Mouse (Mus musculus) lung, embryonic 16.5 days (tissue): Measurements from ENCODE around the gene Hemgn. TPM values are rescaled to one million over a fixed set of nuclear protein-coding genes. Genes with fewer than 3 reads are reported as not detected.

ENCODE experiments used
- ATAC-seq: fragments of 200-750 bp; cut with Nextera tagmentation; 2 replicates; pipeline ENCODE4 v1.8.0; 2017; ENCODE audit warnings: low read depth, mild to moderate bottlenecking, moderate library complexity
- H3K27ac ChIP-seq: fragments of 300-500 bp; sonication (generic); 2 replicates; pipeline ENCODE4 v1.5.1; 2014; ENCODE audit warnings: mild to moderate bottlenecking, control low read depth, low read length
- H3K27me3 ChIP-seq: fragments of 300-500 bp; sonication (generic); 2 replicates; pipeline ENCODE4 v1.6.1; 2014; ENCODE audit warnings: low read depth, low read length, mixed read lengths; ENCODE audit not compliant: control insufficient read depth, insufficient read depth
- H3K36me3 ChIP-seq: fragments of 300-500 bp; sonication (generic); 2 replicates; pipeline ENCODE4 v1.6.1; 2014; ENCODE audit warnings: low read length; ENCODE audit not compliant: control insufficient read depth, insufficient read depth
- H3K4me1 ChIP-seq: fragments of 300-500 bp; sonication (generic); replicated peaks from 2 replicates; pipeline ENCODE4 v1.6.1; 2014; ENCODE audit warnings: low read length, mixed read lengths; ENCODE audit not compliant: control insufficient read depth, insufficient read depth
- H3K4me2 ChIP-seq: fragments of 300-500 bp; sonication (generic); 2 replicates; pipeline ENCODE4 v1.6.1; 2014; ENCODE audit warnings: low read depth, low read length, control low read depth
- H3K4me3 ChIP-seq: fragments of 300-500 bp; sonication (generic); 2 replicates; pipeline ENCODE4 v1.5.1; 2014; ENCODE audit warnings: mild to moderate bottlenecking, low read length, control low read depth
- H3K9ac ChIP-seq: fragments of 300-500 bp; sonication (generic); 2 replicates; pipeline ENCODE4 v1.6.1; 2014; ENCODE audit warnings: low read length, control low read depth
- H3K9me3 ChIP-seq: fragments of 300-500 bp; sonication (generic); 2 replicates; pipeline ENCODE4 v1.6.1; 2016; ENCODE audit warnings: low read length; ENCODE audit not compliant: control insufficient read depth
- WGBS: fragments of 180-500 bp; shearing (Covaris S2); extraction: QIAGEN DNeasy Blood & Tissue Kit; methylation state at CpG from one replicate; pipeline ENCODE4 v1.1.7; 2014; 5-methylcytosine and 5-hydroxymethylcytosine counted together
- polyA plus RNA-seq: library from polyadenylated mRNA; unstranded; fragments of >200 nt; fragmentation: Nextera tagmentation; extraction: Ambion mirVana; gene quantifications from 2 replicates; pipeline ENCODE4 v1.2.1, GENCODE M21; 2015

Hemgn gene
- polyA plus RNA-seq, 1 experiment from 2014 or later = 1.1 TPM

DNA sequence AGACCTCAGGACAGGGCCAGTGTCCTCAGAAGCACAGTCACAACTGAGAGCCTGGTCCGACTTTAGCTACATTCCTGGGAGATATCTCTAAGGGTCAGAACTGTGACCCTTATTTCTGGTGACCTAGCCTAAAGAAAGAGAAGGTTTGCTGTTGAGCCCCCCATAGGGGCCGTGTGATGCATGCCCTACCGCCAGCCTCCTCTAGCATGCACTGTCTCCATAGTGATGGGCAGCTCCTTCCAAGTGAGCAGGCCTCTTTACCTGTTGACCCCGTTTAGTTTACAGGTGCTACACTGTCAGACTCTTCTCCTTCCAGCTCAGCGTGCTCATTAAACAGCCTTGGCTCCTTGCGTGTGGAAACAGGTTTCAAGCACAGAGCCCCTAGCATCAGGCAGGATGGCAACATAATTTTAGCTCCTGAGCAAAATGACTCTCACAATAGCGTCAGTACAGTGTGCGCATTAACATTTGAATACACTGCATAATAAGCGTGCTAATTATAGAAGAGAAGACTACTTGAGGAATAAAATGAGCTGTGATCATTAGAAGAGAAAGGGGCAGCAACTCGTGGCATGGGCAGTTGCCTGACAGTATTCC lies 15.7 kb upstream of the Hemgn start:
- Histone ChIP-seq H3K4me2 (no peak overlapping the region), H3K9ac (no peak overlapping the region), H3K4me3 (no peak overlapping the region), H3K9me3 (no peaks in the 10 kb centered on the region), H3K4me1 (no peaks in the 10 kb centered on the region), H3K27me3 (no peaks in the 10 kb centered on the region), H3K27ac (no peak overlapping the region), H3K36me3 (no peaks in the 10 kb centered on the region)
- WGBS = 54% methylated on average over 10 of the region's 10 CpGs
- no peak for ATAC-seq

DNA sequence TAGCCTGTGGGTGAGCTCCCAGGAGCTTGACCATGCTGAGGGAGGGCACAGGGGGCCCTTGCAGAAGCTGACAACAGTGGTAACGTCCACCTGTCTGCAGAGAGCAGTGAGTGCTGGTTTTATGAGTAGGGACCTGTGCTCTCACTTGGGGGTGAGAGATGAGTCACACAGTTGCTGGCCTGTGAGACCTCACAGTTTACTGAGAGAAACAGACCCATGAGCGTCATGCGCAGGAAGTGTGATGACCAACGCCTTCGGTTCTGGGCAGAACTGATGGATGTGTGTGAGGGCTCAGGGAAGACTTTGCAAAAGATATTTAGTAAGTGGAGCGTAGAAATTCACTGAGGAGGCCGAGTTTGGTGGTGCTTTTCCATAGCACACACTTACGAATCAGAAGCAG lies 9.3 kb upstream of the Hemgn start:
- ATAC-seq = no peak
- WGBS = 63% methylated on average over 8 of the region's 8 CpGs
- no peaks in the 10 kb centered on the region for H3K27me3 ChIP-seq

DNA sequence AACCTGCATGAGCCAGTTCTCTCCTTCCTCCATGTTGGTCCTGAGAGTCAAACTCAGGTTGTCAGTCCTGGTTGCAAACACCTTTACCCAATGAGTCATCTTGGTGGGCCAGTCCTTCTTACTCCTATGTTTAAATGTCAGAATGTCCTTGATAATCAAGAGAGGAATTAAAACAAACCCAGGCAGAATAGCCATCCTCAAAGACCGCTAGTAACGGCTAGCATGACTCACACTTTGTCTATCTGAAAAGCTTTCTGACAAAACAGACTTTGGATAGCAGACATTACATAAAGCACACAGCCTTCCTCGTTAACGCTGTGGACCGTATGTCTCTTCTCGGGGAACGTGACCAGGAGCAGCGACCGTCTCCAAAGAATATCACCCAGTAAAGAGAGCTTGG lies 5.5 kb upstream of the Hemgn start:
- Histone ChIP-seq H3K27ac (no peak overlapping the region), H3K9me3 (no peaks in the 10 kb centered on the region), H3K4me2 (no peak overlapping the region), H3K4me3 (no peak overlapping the region), H3K36me3 (no peaks in the 10 kb centered on the region), H3K9ac (no peak overlapping the region), H3K27me3 (no peaks in the 10 kb centered on the region), H3K4me1 (no peaks in the 10 kb centered on the region)
- 71% methylated on average over 9 of the region's 9 CpGs for WGBS
- no peak for ATAC-seq

More for the DNA sequence above, 9.3 kb upstream of the Hemgn start:
- H3K27ac ChIP-seq = no peak overlapping the region
- no peak overlapping the region for H3K4me2 ChIP-seq
- H3K4me1 ChIP-seq = no peaks in the 10 kb centered on the region
- H3K9me3 ChIP-seq = no peaks in the 10 kb centered on the region
- no peak overlapping the region for H3K9ac ChIP-seq
- H3K36me3 ChIP-seq = no peaks in the 10 kb centered on the region
- no peak overlapping the region for H3K4me3 ChIP-seq

DNA sequence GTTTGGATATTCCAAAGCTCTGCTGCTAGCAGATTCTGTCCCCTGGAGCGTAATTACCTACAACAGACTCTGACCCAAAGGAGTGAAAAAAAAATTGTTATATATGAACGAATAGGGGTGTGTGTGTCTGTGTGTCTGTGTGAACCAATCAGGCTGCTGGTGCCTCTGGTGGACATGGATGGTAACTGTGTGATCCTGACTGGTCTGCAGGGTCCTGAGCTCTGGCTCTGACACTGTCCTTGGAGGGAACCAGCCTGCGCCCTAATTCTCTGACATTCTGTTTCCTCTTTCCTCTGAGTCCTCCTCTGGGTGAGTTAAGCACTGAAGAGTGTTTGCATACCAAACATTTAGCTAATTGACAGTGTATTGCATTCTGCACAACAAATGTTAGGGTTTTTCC lies 4.2 kb upstream of the Hemgn start:
- no peak for ATAC-seq
- no peaks in the 10 kb centered on the region for H3K27me3 ChIP-seq
- H3K9ac ChIP-seq = no peak overlapping the region
- 54% methylated on average over 3 of the region's 3 CpGs for WGBS
- H3K9me3 ChIP-seq = no peaks in the 10 kb centered on the region
- H3K4me3 ChIP-seq = no peak overlapping the region
- no peak overlapping the region for H3K4me2 ChIP-seq
- no peaks in the 10 kb centered on the region for H3K4me1 ChIP-seq
- H3K36me3 ChIP-seq = no peaks in the 10 kb centered on the region
- no peak overlapping the region for H3K27ac ChIP-seq

DNA sequence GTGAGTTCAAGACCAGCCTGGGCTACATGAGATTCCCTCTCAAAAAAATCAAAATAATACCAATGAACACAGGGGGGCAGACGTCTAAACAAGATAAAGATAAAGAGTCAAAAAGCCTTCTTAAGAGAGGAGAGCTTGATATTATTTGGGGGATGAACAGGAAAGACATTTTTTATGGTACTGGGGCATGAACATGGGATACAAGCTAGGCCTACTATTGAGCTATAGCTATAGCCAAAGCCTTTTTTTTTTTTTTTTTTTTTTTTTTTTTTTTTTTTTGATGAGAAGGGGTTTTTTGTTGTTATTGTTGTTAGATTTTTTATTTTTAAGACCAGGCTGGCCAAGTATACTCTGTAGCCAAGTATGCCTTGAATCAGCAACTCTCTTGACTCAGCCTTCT lies 1.2 kb downstream of the Hemgn start:
- no peaks in the 10 kb centered on the region for H3K4me1 ChIP-seq
- no peaks in the 10 kb centered on the region for H3K27me3 ChIP-seq
- H3K36me3 ChIP-seq = no peaks in the 10 kb centered on the region
- H3K4me2 ChIP-seq = no peak overlapping the region
- H3K4me3 ChIP-seq = no peak overlapping the region
- ATAC-seq = no peak
- H3K9ac ChIP-seq = no peak overlapping the region
- WGBS = 43% methylated on average over 1 of the region's 1 CpGs
- no peak overlapping the region for H3K27ac ChIP-seq
- H3K9me3 ChIP-seq = no peaks in the 10 kb centered on the region

DNA sequence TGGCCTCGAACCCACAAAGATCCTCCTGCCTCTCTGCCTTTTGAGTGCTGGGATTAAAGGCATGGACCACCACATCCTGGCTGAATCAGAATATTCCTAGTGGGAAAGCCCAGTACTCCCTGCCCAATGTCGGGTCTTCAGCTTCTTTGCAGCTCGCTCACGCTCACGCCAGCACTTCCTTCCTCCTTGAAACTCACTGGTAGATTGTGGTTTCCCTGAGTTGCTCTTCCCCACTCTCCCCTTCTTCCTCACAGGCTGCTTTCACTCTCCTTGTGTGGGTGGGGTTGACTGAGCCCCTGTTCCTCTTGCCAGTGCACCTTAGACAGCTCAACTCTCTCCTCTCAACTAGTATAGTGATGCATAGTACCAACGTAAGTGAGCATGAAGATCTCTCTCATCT lies 1.8 kb downstream of the Hemgn start:
- Histone ChIP-seq H3K4me1 (no peaks in the 10 kb centered on the region), H3K36me3 (no peaks in the 10 kb centered on the region)
- WGBS = 64% methylated on average over 6 of the region's 6 CpGs

DNA sequence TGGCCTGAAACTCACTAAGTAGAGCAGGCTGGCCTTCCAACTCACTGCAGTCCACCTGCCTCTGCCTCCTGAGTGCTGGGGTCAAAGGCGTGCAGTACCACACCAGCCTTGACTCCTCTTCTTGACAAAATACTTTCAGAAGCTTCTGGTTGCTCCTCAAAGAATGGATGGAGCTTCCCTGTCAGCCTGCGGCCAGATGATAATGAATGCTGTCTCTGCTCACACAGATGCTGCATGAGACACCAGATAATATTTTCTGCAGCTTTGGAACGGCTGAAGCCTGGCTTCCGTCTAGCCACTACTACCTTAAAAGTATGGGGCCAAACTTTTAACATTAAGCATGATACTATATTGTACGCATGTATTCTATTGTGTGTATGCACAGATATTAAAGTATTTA lies 2.6 kb downstream of the Hemgn start:
- Histone ChIP-seq H3K27ac (no peak overlapping the region), H3K4me3 (no peak overlapping the region), H3K36me3 (no peaks in the 10 kb centered on the region), H3K27me3 (no peaks in the 10 kb centered on the region), H3K4me1 (no peaks in the 10 kb centered on the region), H3K9me3 (no peaks in the 10 kb centered on the region), H3K4me2 (no peak overlapping the region), H3K9ac (no peak overlapping the region)
- 81% methylated on average over 5 of the region's 5 CpGs for WGBS
- ATAC-seq = no peak

More for the DNA sequence above, 1.8 kb downstream of the Hemgn start:
- Histone ChIP-seq H3K4me3 (no peak overlapping the region), H3K9ac (no peak overlapping the region), H3K27me3 (no peaks in the 10 kb centered on the region), H3K4me2 (no peak overlapping the region), H3K27ac (no peak overlapping the region), H3K9me3 (no peaks in the 10 kb centered on the region)
- ATAC-seq = no peak

DNA sequence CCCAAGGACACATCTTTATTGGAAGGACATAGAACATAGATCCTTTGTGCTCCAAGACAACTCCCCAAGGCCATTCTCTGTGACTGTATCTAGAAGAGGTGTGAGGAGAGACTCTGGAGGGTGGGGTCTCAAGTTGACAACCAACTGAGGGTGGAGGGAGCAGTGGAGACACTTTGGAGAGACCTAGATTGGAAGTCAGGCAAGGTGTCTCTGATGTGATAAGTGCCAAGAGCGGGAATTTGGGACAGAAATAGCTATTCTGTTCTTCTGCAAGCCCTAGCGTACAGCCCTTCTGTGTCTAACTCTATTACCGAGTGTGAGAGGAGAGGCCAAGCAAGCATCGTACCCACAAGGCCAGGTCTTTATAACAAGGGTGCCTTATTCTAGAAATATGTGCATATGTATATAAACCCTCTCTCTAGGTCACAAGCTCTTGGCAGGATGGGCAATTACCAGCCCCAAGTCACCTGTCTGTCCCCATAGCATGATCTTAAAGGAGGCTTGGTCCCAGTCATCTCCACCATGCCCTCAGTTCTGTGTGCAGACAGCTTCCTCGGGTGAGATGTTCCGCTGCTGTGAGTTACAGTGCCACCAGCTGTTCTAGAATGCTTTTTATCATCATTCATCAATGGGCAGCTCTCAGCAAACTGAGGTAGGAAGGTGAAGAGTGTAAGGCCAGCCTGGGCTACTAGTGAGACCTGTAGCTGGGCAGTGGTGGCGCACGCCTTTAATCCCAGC lies 6.2 kb downstream of the Hemgn start:
- H3K4me1 ChIP-seq = no peaks in the 10 kb centered on the region
- no peak overlapping the region for H3K9ac ChIP-seq
- no peak overlapping the region for H3K4me2 ChIP-seq
- H3K27me3 ChIP-seq = no peaks in the 10 kb centered on the region
- no peak overlapping the region for H3K27ac ChIP-seq
- H3K36me3 ChIP-seq = no peaks in the 10 kb centered on the region
- ATAC-seq = no peak
- H3K4me3 ChIP-seq = no peak overlapping the region
- no peaks in the 10 kb centered on the region for H3K9me3 ChIP-seq
- 84% methylated on average over 8 of the region's 8 CpGs for WGBS

DNA sequence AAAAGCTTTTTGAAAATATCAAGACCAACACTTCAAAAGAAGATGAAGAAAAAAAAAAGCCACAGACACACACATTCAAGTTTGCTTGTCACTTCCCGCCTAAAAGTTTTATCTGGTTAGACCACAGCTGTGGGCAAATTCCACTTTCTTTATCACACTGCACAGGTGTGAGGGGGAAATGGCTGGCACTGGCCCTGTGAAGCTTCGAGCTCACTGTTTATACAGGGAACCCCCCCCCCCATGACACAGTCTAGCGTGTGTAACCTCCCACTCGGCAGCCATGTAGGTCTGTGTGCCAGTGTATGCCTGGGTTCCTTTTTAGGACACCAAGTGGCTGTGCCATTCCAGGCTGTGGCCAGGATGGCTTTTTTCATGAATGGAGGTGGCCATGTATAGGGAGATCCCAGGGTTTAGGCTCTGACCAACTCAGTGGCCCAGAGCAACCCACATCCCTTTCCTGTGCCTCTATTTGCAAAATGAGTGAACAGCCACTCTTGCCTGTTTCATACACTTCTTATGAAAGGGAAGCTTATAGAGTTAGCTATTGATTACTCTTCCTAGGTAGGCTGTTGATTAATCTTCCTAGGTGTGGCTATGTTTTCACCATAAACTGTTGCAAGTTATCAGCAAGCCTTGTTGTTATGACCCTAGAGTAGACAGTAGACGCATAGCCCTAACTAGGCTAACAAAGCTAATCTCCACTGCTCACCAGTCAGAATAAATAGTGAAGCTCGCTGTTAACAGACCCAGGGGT lies 9.1 kb downstream of the Hemgn start:
- Histone ChIP-seq H3K4me2 (no peak overlapping the region), H3K27ac (no peak overlapping the region), H3K9ac (no peak overlapping the region), H3K4me1 (no peaks in the 10 kb centered on the region), H3K36me3 (no peaks in the 10 kb centered on the region), H3K4me3 (no peak overlapping the region), H3K27me3 (no peaks in the 10 kb centered on the region), H3K9me3 (0 out of 2 replicates have a peak, but pooled peaks cover 3% of the 10 kb centered on the region)
- 49% methylated on average over 6 of the region's 6 CpGs for WGBS
- ATAC-seq = no peak
